ENCODE assay signal across 20 mouse cellular contexts in the genomic region with DNA sequence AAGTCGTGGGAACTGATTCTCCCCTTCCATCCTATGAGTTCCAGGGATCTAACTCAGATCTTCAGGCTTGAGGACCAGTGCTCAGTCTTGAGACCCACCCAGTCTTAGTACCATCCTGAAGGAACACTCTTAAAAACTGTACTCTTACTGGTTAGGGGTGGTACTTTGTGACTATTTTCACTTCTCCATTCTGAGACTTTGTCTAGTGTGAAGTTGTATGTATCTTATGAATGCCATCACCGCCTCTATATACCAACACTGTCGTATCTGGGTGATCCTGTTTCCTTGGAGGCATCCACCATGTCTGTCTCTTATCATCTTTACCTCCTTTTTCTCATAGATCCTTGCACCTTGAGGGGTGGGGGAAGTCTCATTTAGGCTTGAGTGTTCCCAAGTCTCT.
"Had no signal": no experiment of that assay in that cellular context is flagged by ENCODE, and none has a peak within 500 bp of the region (broad histone marks: within the 10 kb centered on the region; RNA-seq: fewer than 3 reads in every experiment).

No protein-coding gene starts in this region.

- H3K4me2 ChIP-seq: limb, embryonic 12.5 days; liver, embryonic 13.5 days; midbrain, embryonic 11.5 days; neural tube, embryonic 15.5 days; stomach, embryonic 15.5 days had no signal

- H3K27ac ChIP-seq: kidney, postnatal 0 days; limb, embryonic 12.5 days; liver, embryonic 13.5 days; neural tube, embryonic 15.5 days; stomach, embryonic 15.5 days had no signal

- H3K9me3 ChIP-seq: limb, embryonic 12.5 days; liver, embryonic 13.5 days; megakaryocyte, embryonic 14.5 days; neural tube, embryonic 15.5 days; stomach, embryonic 15.5 days had no signal

- ATAC-seq: intestine, embryonic 16.5 days; liver, postnatal 0 days had no signal

- DNase-seq: kidney, adult 2 months; kidney, postnatal 36 days; layer of hippocampus, adult 9-11 months; layer of hippocampus, postnatal 36 days; liver; liver, embryonic 13.5 days; liver, postnatal 0 days; lung, postnatal 36 days; retina, postnatal 1 day; right cerebral cortex, postnatal 4 days; thymus, adult 2 months; thymus, postnatal 25 days had no signal

- H3K9ac ChIP-seq: limb, embryonic 12.5 days; liver, embryonic 13.5 days; liver, postnatal 0 days; neural tube, embryonic 15.5 days; stomach, embryonic 15.5 days had no signal

- H3K4me1 ChIP-seq: limb, embryonic 12.5 days; liver, embryonic 13.5 days; megakaryocyte, embryonic 14.5 days; neural tube, embryonic 15.5 days; stomach, embryonic 15.5 days had no signal

- H3K36me3 ChIP-seq: limb, embryonic 12.5 days; liver, embryonic 13.5 days; neural tube, embryonic 15.5 days; stomach, embryonic 15.5 days had no signal

- H3K4me3 ChIP-seq: limb, embryonic 12.5 days; liver, embryonic 13.5 days; megakaryocyte, embryonic 14.5 days; myocyte; neural tube, embryonic 15.5 days; stomach, embryonic 15.5 days had no signal

- H3K27me3 ChIP-seq: limb, embryonic 12.5 days; liver, embryonic 13.5 days; megakaryocyte, embryonic 14.5 days; neural tube, embryonic 15.5 days; stomach, embryonic 15.5 days had no signal
